Comparison of ENCODE assay signal across 8 mouse cellular contexts in the genomic region with DNA sequence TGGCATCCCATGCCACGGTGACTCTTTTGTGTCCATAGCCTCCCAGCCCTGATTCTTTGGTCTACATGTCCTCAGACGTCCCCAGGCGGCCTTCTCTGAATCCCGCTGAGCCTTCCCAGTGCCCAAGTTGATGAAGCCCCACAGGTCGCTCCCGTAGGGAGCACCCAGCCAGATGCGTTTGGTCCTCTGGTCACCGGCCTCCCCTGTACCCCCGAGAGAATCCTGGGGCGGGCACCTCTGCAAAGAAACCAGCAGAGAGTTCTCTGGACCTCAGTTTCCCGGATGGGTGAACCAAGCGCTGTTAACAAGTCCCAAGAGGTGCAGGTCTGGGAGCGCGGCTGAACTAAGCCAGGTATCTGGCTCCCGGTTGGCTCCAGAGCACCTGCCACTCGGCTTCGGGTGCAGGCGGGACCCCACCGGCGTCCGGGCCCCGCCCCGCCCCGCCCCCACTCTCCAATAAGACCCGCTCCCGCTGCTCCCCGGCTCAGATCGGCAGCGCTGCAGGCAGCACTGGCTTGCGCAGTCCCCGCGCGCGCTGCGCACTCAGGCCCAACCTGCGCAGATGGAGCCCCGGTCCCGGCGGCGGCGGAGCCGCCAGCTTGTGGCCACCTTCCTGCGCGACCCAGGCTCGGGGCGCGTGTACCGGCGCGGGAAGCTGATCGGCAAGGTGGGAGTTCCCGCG. TPM values are rescaled to one million over a fixed set of nuclear protein-coding genes. Genes with fewer than 3 reads are reported as not detected.
A peak's percentile ranks its signal among the peaks of the same experiment; 100 is the strongest.
DNase-seq lines count a peak whose midpoint lies in the region; ATAC-seq and TF ChIP-seq lines count a peak whose summit lies in the region.

A gene (plus strand): TSS at position 459 of the 682 bp plus-strand sequence.

- no peak within 1 kb of the TSS for H3K27ac ChIP-seq in lung, embryonic 16.5 days (ENCODE audit: low read length)
- no peak within 1 kb of the TSS for H3K27ac ChIP-seq in hindbrain, postnatal 0 days
- no peak within 1 kb of the TSS for H3K27ac ChIP-seq in stomach, embryonic 14.5 days (ENCODE audit: low read length)

- H3K4me2 ChIP-seq in lung, embryonic 16.5 days (ENCODE audit: low read depth, low read length) = peak within 1 kb of the TSS; percentile 55
- peak within 1 kb of the TSS; percentile 60 for H3K4me2 ChIP-seq in hindbrain, postnatal 0 days (ENCODE audit: low read depth, low read length)
- H3K4me2 ChIP-seq in stomach, embryonic 14.5 days (replicated peaks; ENCODE audit: low read depth, low read length) = peak within 1 kb of the TSS; percentile 47

- no peak for ATAC-seq in lung, embryonic 16.5 days (ENCODE audit: low read depth)
- ATAC-seq in hindbrain, postnatal 0 days = no peak
- no peak for ATAC-seq in stomach, embryonic 14.5 days (ENCODE audit: insufficient number of reproducible peaks, insufficient read depth, low FRiP score, low read depth)
- ATAC-seq in inflammation-experienced regulatory T-cells, adult 6 months = no peak

- peak within 1 kb of the TSS; percentile 39 for H3K4me3 ChIP-seq in lung, embryonic 16.5 days (ENCODE audit: low read length)
- H3K4me3 ChIP-seq in hindbrain, postnatal 0 days (ENCODE audit: low read length) = peak within 1 kb of the TSS; percentile 37
- peak within 1 kb of the TSS; percentile 31 for H3K4me3 ChIP-seq in stomach, embryonic 14.5 days (ENCODE audit: low read depth, low read length)

- peaks cover 53% of the 10 kb centered on the region for H3K27me3 ChIP-seq in lung, embryonic 16.5 days (ENCODE audit: control insufficient read depth, insufficient read depth, low read depth, low read length)
- H3K27me3 ChIP-seq in hindbrain, postnatal 0 days (ENCODE audit: insufficient read depth, low read length) = peaks cover 30% of the 10 kb centered on the region
- peaks cover 48% of the 10 kb centered on the region for H3K27me3 ChIP-seq in stomach, embryonic 14.5 days (ENCODE audit: control insufficient read depth, insufficient read depth, low read length)

- no peaks in the 10 kb centered on the region for H3K36me3 ChIP-seq in lung, embryonic 16.5 days (ENCODE audit: control insufficient read depth, insufficient read depth, low read length)
- H3K36me3 ChIP-seq in hindbrain, postnatal 0 days (ENCODE audit: insufficient read depth, low read length) = no peaks in the 10 kb centered on the region
- no peaks in the 10 kb centered on the region for H3K36me3 ChIP-seq in stomach, embryonic 14.5 days (ENCODE audit: control insufficient read depth, insufficient read depth, low read length)

- no peaks in the 10 kb centered on the region for H3K9me3 ChIP-seq in lung, embryonic 16.5 days (ENCODE audit: control insufficient read depth, low read length)
- no peaks in the 10 kb centered on the region for H3K9me3 ChIP-seq in hindbrain, postnatal 0 days (ENCODE audit: low read length)
- no peaks in the 10 kb centered on the region for H3K9me3 ChIP-seq in stomach, embryonic 14.5 days (ENCODE audit: control insufficient read depth, low read depth, low read length)

- H3K4me1 ChIP-seq in lung, embryonic 16.5 days (replicated peaks; ENCODE audit: control insufficient read depth, insufficient read depth, low read length) = peaks cover 4% of the 10 kb centered on the region; the same call in 1 of the 2 replicates
- H3K4me1 ChIP-seq in hindbrain, postnatal 0 days (ENCODE audit: insufficient read depth, low read length) = no peaks in the 10 kb centered on the region; the same call in 1 of the 2 replicates
- peaks cover 9% of the 10 kb centered on the region; the same call in 1 of the 2 replicates for H3K4me1 ChIP-seq in stomach, embryonic 14.5 days (ENCODE audit: control insufficient read depth, insufficient read depth, low read length)

- no peak for TF ChIP-seq CTCF in hindbrain, postnatal 0 days (IDR thresholded peaks at IDR 0.05; ENCODE audit: low read depth)

- no peak for DNase-seq in frontal cortex, adult 2 months (ENCODE audit: extremely low spot score in 1 of 2, low spot score in 1 of 2)
- DNase-seq in frontal cortex, postnatal 36 days (ENCODE audit: low spot score in 2 of 2) = no peak
- DNase-seq in lung, postnatal 4 days = no peak
- peak; percentile 24 for DNase-seq in hindbrain, postnatal 0 days (ENCODE audit: low spot score)
- DNase-seq in lung, postnatal 36 days = no peak

- H3K9ac ChIP-seq in lung, embryonic 16.5 days (ENCODE audit: low read length) = 0 out of 2 replicates have a peak within 1 kb of the TSS, but pooled peaks have one; percentile 28
- peak within 1 kb of the TSS; percentile 40; the same call in 1 of the 2 replicates for H3K9ac ChIP-seq in hindbrain, postnatal 0 days (replicated peaks; ENCODE audit: low read length)
- H3K9ac ChIP-seq in stomach, embryonic 14.5 days (replicated peaks; ENCODE audit: low read depth, low read length) = no peak within 1 kb of the TSS

- WGBS in lung, embryonic 16.5 days = 1% methylated on average over 51 of the region's 53 CpGs
- under 1% methylated on average over 47 of the region's 53 CpGs for WGBS in hindbrain, postnatal 0 days
- 1% methylated on average over 51 of the region's 53 CpGs for WGBS in stomach, embryonic 14.5 days

RNA-seq across cellular contexts. Expression of the gene that starts here (rescaled TPM):
- 24.9 and 33.3 TPM in 2 replicates for polyA plus RNA-seq in frontal cortex, adult 2 months (2012; rRNA removed)
- 0.48 and 0.52 TPM in 2 replicates for polyA plus RNA-seq in lung, embryonic 16.5 days (2015; fragmentation: Nextera tagmentation; extraction: Ambion mirVana)
- total RNA-seq in hindbrain, postnatal 0 days (2014; rRNA removed) = 15.7 and 18.3 TPM in 2 replicates
- polyA plus RNA-seq in hindbrain, postnatal 0 days (2015; fragmentation: Nextera tagmentation; extraction: Ambion mirVana) = 8.9 and 9.3 TPM in 2 replicates
- polyA plus RNA-seq in stomach, embryonic 14.5 days (2014; fragmentation: Nextera tagmentation; extraction: Ambion mirVana) = 0.30 and 0.62 TPM in 2 replicates
- not detected for polyA plus RNA-seq in inflammation-experienced regulatory T-cells, adult 6 months (2017; shearing (Covaris generic))
